Mouse (Mus musculus) myocyte (in vitro differentiated cells): ENCODE measurements around the gene Fam13a.

ENCODE experiments used
- MAX ChIP-seq: IDR thresholded peaks from one replicate; pipeline ENCODE4 v1.6.1; 2011; ENCODE audit warnings: low read depth, mild to moderate bottlenecking, control low read depth
- USF1 ChIP-seq: IDR thresholded peaks from one replicate; pipeline ENCODE4 v1.6.1; 2011; ENCODE audit warnings: low read depth, mild to moderate bottlenecking, control low read depth, moderate library complexity

DNA sequence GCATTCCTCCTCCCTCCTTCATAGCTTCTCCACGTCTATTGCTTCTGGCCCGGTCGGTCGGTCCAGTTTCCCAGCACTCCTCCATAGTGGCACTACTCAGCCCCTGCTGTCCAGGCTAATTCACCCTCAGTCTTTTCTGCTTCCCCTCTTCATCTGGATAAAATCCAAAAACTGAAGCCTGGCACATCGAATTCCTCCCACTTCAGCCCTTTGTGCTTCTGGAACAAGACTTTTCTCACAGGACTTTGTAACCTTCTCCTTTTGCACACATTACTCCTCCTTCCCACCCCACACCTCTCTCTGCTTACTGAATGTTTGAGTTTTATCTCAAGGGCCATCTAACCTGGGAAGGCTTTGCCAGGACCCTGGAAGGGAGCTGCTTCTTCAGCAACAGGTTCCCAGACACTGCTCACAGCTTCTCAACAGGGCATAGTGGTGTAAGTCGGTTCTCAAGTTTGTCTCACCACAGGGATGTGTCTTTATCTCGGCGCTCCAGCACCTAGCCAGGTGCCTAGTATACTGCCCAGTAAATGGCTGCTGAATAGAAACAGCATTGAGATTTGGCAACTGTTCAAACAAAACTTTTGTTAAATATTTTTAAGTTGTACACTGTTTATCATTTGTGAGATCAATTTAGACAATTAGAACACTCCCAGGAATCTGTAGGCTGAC, 10.1 kb downstream of the Fam13a start:
- no peak for TF ChIP-seq USF1
- no peak for TF ChIP-seq MAX
